Mouse (Mus musculus): Measurements from ENCODE around the gene Il11ra1. TPM values are rescaled to one million over a fixed set of nuclear protein-coding genes. Genes with fewer than 3 reads are reported as not detected.
"Not testable (repeated sequence)": the region's sequence is repeated elsewhere in the genome, so short reads cannot be mapped to it uniquely, and the experiment has no call there.

Gene Il11ra1
- total and polyA plus RNA-seq, 2 experiments from 2014 or later, result 17.2 to 29.1 TPM

GRCm38 (mm10) chr4:41679291-41679690 lies 20.5 kb upstream of the Il11ra1 start:
- H3K9ac ChIP-seq, result no peak overlapping the region
- DNase-seq (no peak), ATAC-seq (no peak)
- H3K27ac ChIP-seq (ENCODE audit: low read depth, low read length), result no peak overlapping the region
- TF ChIP-seq CTCF (IDR thresholded peaks at IDR 0.05; ENCODE audit: low read depth), result no peak
- H3K9me3 ChIP-seq (ENCODE audit: low read length), result no peaks in the 10 kb centered on the region
- no peak overlapping the region for H3K4me2 ChIP-seq (ENCODE audit: low read depth)
- H3K27me3 ChIP-seq (ENCODE audit: insufficient read depth, low read length), result no peaks in the 10 kb centered on the region
- H3K4me1 ChIP-seq (ENCODE audit: insufficient read depth), result peaks cover 16% of the 10 kb centered on the region
- H3K36me3 ChIP-seq (ENCODE audit: insufficient read depth), result no peaks in the 10 kb centered on the region
- WGBS, result 60% methylated on average over 1 of the region's 2 CpGs
- H3K4me3 ChIP-seq (ENCODE audit: low read depth, low read length), result no peak overlapping the region

DNA sequence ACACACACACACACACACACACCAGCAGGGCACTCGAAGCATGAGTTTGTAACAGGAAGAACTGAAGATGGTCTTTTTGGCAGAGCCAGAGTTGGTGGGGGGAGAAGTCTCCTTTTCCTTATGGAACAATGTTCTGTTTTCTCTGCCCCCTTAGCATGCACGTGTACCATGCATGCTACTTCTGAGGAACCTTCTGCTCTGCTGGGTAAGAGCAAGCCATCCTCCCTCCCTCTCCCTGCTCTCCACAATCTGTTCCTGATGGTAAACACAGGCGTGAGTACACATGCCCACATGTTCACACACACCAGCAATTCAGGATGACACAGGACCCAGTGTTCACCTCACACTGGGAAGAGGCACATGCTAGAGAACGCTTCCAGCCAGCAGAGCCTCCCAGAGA lies 18.6 kb upstream of the Il11ra1 start:
- Histone ChIP-seq H3K27ac (ENCODE audit: low read depth, low read length) (no peak overlapping the region), H3K4me2 (ENCODE audit: low read depth) (no peak overlapping the region), H3K9ac (no peak overlapping the region), H3K9me3 (ENCODE audit: low read length) (no peaks in the 10 kb centered on the region), H3K4me3 (ENCODE audit: low read depth, low read length) (no peak overlapping the region), H3K36me3 (ENCODE audit: insufficient read depth) (no peaks in the 10 kb centered on the region), H3K4me1 (ENCODE audit: insufficient read depth) (peaks cover 16% of the 10 kb centered on the region), H3K27me3 (ENCODE audit: insufficient read depth, low read length) (no peaks in the 10 kb centered on the region)
- WGBS, result 35% methylated on average over 4 of the region's 4 CpGs
- DNase-seq (peak; percentile 60), ATAC-seq (peak; percentile 34)
- no peak for TF ChIP-seq CTCF (IDR thresholded peaks at IDR 0.05; ENCODE audit: low read depth)

- H3K27me3 ChIP-seq (ENCODE audit: insufficient read depth, low read length), result no peaks in the 10 kb centered on the region
- 49% methylated on average over 10 of the region's 10 CpGs for WGBS
- H3K27ac ChIP-seq (ENCODE audit: low read depth, low read length), result peak overlapping the region; percentile 2
- no peaks in the 10 kb centered on the region for H3K36me3 ChIP-seq (ENCODE audit: insufficient read depth)
- no peak for TF ChIP-seq CTCF (IDR thresholded peaks at IDR 0.05; ENCODE audit: low read depth)
- H3K9ac ChIP-seq, result no peak overlapping the region
- DNase-seq (peak; percentile 78), ATAC-seq (peak; percentile 59)
- H3K4me2 ChIP-seq (ENCODE audit: low read depth), result 0 out of 2 replicates have a peak overlapping the region, but pooled peaks have one; percentile 38
- H3K4me3 ChIP-seq (ENCODE audit: low read depth, low read length), result no peak overlapping the region
- peaks cover 11% of the 10 kb centered on the region for H3K4me1 ChIP-seq (ENCODE audit: insufficient read depth)
- H3K9me3 ChIP-seq (ENCODE audit: low read length), result no peaks in the 10 kb centered on the region
These were observed 17.8 kb upstream of the Il11ra1 start for GRCm38 (mm10) chr4:41681947-41682346.

DNA sequence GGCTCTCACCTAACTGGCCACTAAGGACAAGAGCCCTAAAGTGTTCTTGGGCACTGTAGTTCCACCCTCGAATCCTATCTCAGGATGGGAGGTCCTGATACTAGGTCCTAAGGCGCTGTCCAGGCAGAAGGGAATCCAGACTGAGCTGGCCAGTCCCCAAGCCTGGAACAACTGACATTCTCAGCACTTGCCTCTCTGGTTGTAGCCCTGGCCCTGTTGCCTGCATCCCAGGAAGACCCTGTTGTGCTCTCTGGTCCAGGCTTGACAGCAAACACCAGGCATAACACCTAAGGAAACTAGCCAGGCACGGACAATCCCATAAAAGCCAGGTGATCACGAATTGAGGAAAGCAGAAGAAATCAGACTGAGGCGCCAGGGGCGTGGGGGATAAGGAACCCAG lies 17.0 kb upstream of the Il11ra1 start:
- no peak for TF ChIP-seq CTCF (IDR thresholded peaks at IDR 0.05; ENCODE audit: low read depth)
- DNase-seq (no peak), ATAC-seq (no peak)
- H3K4me2 ChIP-seq (ENCODE audit: low read depth), result peak overlapping the region; percentile 38
- no peaks in the 10 kb centered on the region for H3K27me3 ChIP-seq (ENCODE audit: insufficient read depth, low read length)
- 29% methylated on average over 6 of the region's 6 CpGs for WGBS
- no peak overlapping the region for H3K9ac ChIP-seq
- H3K27ac ChIP-seq (ENCODE audit: low read depth, low read length), result no peak overlapping the region
- H3K4me1 ChIP-seq (ENCODE audit: insufficient read depth), result peaks cover 9% of the 10 kb centered on the region
- H3K9me3 ChIP-seq (ENCODE audit: low read length), result no peaks in the 10 kb centered on the region
- H3K4me3 ChIP-seq (ENCODE audit: low read depth, low read length), result no peak overlapping the region
- no peaks in the 10 kb centered on the region for H3K36me3 ChIP-seq (ENCODE audit: insufficient read depth)

- not testable (repeated sequence) for H3K4me1 ChIP-seq (ENCODE audit: insufficient read depth); H3K4me3 ChIP-seq (ENCODE audit: low read depth, low read length); H3K9ac ChIP-seq; H3K36me3 ChIP-seq (ENCODE audit: insufficient read depth); H3K27me3 ChIP-seq (ENCODE audit: insufficient read depth, low read length); H3K9me3 ChIP-seq (ENCODE audit: low read length); H3K27ac ChIP-seq (ENCODE audit: low read depth, low read length); DNase-seq
- ATAC-seq, result peak; percentile 56
- no CpG with 5 or more reads among the region's 27 CpGs for WGBS
- H3K4me2 ChIP-seq (ENCODE audit: low read depth), result peak overlapping the region; percentile 38
These were observed 16.5 kb upstream of the Il11ra1 start for GRCm38 (mm10) chr4:41683303-41683702.

DNA sequence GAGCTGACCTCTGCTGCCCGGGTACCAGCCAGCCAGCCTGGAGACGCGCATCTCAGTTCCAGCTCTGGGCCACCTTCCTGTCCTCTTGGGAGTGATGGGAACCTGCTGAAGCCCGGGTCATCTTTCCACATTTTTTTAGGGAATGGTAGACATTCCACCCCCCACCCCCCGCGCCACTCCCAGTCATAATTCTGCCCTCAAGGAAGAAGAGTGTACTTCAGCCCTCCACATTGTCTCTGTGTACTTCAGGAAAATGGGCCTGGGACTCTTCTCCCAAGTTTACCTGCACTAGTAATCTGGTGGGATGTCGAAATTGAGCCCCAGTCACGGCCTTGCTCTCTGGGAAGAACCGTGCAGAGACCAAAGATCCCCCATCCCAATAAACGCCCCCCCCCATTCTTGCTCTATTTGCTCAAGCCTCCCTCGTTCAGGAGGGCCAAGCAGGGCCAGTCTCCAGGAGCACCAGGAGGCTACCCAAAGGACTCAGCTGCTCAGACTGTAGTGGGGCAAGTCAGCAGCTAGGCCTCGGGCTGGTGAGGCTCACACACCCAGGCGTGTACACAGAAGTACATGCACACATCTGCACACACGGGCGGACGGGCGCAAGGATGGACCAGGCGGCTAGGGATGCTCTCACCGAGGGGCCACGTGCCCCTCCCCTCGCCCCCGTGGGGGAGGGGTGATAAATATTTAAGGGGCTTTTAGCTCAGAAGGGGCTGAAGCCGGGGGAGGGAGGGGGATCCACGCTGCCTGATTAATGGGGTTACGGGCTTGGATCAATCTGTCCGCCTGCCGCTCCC lies 15.5 kb upstream of the Il11ra1 start:
- not testable (repeated sequence) for H3K36me3 ChIP-seq (ENCODE audit: insufficient read depth); DNase-seq; H3K4me3 ChIP-seq (ENCODE audit: low read depth, low read length); H3K27me3 ChIP-seq (ENCODE audit: insufficient read depth, low read length); H3K27ac ChIP-seq (ENCODE audit: low read depth, low read length); H3K9me3 ChIP-seq (ENCODE audit: low read length); H3K9ac ChIP-seq; H3K4me1 ChIP-seq (ENCODE audit: insufficient read depth)
- peak overlapping the region; percentile 41 for H3K4me2 ChIP-seq (ENCODE audit: low read depth)
- ATAC-seq, result peak; percentile 14; the same call in 1 of the 2 replicates
- WGBS, result 3% methylated on average over 20 of the region's 27 CpGs

DNA sequence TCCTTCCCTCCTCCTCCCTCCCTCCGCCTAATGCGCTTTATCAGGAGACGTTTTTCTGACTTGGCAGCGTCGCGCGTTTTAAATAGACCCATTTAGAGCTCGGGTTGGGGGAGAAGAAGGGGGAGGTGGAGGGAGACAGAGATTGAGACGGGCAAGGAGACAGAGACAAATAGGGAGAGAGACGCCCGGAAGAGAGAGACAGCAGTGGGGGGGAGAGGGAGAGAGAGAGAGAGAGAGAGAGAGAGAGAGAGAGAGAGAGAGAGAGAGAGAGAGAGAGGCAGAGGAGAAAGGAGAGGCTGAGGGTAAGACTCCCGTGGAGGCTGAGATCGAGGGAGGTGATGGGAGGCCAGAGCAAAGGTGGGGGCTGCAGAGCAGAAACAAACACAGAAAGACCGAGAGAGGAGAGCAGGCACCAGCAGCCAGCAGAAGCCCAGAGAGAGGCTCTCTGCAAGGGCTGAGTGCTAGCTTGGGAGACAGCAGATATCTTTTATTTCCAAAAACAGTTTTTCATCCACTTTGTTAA lies 14.8 kb upstream of the Il11ra1 start:
- H3K36me3 ChIP-seq (ENCODE audit: insufficient read depth); H3K27ac ChIP-seq (ENCODE audit: low read depth, low read length); DNase-seq; H3K4me3 ChIP-seq (ENCODE audit: low read depth, low read length); H3K27me3 ChIP-seq (ENCODE audit: insufficient read depth, low read length); ATAC-seq; H3K9me3 ChIP-seq (ENCODE audit: low read length); H3K4me1 ChIP-seq (ENCODE audit: insufficient read depth); H3K9ac ChIP-seq: not testable (repeated sequence)
- 0% methylated on average over 12 of the region's 14 CpGs for WGBS
- peak overlapping the region; percentile 41 for H3K4me2 ChIP-seq (ENCODE audit: low read depth)

- H3K9ac ChIP-seq; H3K4me2 ChIP-seq (ENCODE audit: low read depth); H3K27ac ChIP-seq (ENCODE audit: low read depth, low read length); H3K4me3 ChIP-seq (ENCODE audit: low read depth, low read length); H3K27me3 ChIP-seq (ENCODE audit: insufficient read depth, low read length); H3K4me1 ChIP-seq (ENCODE audit: insufficient read depth); DNase-seq; ATAC-seq; H3K9me3 ChIP-seq (ENCODE audit: low read length); H3K36me3 ChIP-seq (ENCODE audit: insufficient read depth): not testable (repeated sequence)
- 16% methylated on average over 9 of the region's 10 CpGs for WGBS
These were observed 13.8 kb upstream of the Il11ra1 start for GRCm38 (mm10) chr4:41685882-41686492.

DNA sequence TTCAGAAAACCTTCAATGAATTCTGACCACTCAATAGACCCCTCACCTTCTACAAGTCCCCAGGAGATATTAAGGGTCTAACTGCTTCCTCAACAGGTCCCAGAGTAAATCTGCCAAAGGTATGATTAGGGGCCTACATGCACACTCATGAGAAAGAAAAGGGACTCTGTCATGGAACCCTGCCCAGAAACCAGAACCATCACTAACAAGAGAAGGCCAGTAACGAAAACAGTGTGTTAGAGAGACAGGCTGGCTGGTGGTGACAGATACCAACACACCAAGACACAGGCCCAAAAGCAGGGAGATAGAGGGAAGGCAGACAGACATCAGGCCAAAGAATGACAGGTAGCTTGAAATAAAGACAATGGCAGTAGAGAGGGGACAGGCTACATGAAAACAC lies 11.2 kb upstream of the Il11ra1 start:
- H3K27me3 ChIP-seq (ENCODE audit: insufficient read depth, low read length); H3K4me1 ChIP-seq (ENCODE audit: insufficient read depth); H3K4me2 ChIP-seq (ENCODE audit: low read depth); ATAC-seq; H3K9ac ChIP-seq; H3K36me3 ChIP-seq (ENCODE audit: insufficient read depth); H3K27ac ChIP-seq (ENCODE audit: low read depth, low read length); H3K9me3 ChIP-seq (ENCODE audit: low read length); DNase-seq; H3K4me3 ChIP-seq (ENCODE audit: low read depth, low read length): not testable (repeated sequence)
- WGBS, result 37% methylated on average over 1 of the region's 1 CpGs

DNA sequence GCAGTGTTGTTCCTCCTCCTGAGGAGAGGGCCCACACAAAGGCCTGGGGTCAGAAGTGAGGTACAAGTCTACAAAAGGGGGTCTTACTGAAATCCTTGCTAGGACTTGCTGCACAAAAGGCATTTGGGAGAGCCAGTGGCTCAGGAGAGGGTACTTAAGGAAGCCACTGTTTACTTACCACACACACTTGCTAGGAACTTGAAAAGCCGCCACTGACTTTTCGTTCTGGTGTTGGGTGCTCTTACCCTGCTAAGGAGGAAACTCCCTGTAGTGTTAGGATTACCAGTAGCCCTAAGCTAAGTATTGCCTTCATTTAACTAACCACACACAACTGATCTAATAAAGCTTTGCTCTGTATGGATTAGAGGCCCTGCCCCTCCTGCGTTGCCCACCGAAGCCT lies 9.8 kb upstream of the Il11ra1 start:
- not testable (repeated sequence) for DNase-seq; H3K27me3 ChIP-seq (ENCODE audit: insufficient read depth, low read length); H3K27ac ChIP-seq (ENCODE audit: low read depth, low read length); H3K4me2 ChIP-seq (ENCODE audit: low read depth); H3K36me3 ChIP-seq (ENCODE audit: insufficient read depth); H3K9me3 ChIP-seq (ENCODE audit: low read length); H3K4me3 ChIP-seq (ENCODE audit: low read depth, low read length); H3K9ac ChIP-seq; H3K4me1 ChIP-seq (ENCODE audit: insufficient read depth); ATAC-seq
- WGBS, result no CpG with 5 or more reads among the region's 4 CpGs

Measured in forebrain, postnatal 0 days (tissue).